Mouse (Mus musculus) hindbrain, postnatal 0 days (tissue): ENCODE measurements around the gene Pabpn1. TPM values are rescaled to one million over a fixed set of nuclear protein-coding genes. Genes with fewer than 3 reads are reported as not detected.

Source experiments
- ATAC-seq: fragments of 200-750 bp; cut with Nextera tagmentation; 2 replicates; pipeline ENCODE4 v1.8.0; 2017; ENCODE audit warnings: mild to moderate bottlenecking, moderate TSS enrichment, moderate library complexity
- DNase-seq: peaks from one replicate; pipeline ENCODE4 v3.0.0-alpha.2; 2015; ENCODE audit warnings: low spot score
- H3K27ac ChIP-seq: fragments of 300-500 bp; sonication (generic); 2 replicates; pipeline ENCODE4 v1.5.1; 2014; ENCODE audit warnings: mild to moderate bottlenecking
- H3K27me3 ChIP-seq: fragments of 300-500 bp; sonication (generic); 2 replicates; pipeline ENCODE4 v1.6.1; 2014; ENCODE audit warnings: low read length, mixed read lengths; ENCODE audit not compliant: insufficient read depth
- H3K36me3 ChIP-seq: fragments of 300-500 bp; sonication (generic); 2 replicates; pipeline ENCODE4 v1.6.1; 2014; ENCODE audit warnings: low read length, mixed read lengths; ENCODE audit not compliant: insufficient read depth
- H3K4me1 ChIP-seq: fragments of 300-500 bp; sonication (generic); 2 replicates; pipeline ENCODE4 v1.6.1; 2014; ENCODE audit warnings: antibody characterized with exemption, low read length, mixed read lengths; ENCODE audit not compliant: insufficient read depth
- H3K4me2 ChIP-seq: fragments of 300-500 bp; sonication (generic); 2 replicates; pipeline ENCODE4 v1.6.1; 2014; ENCODE audit warnings: low read depth, mild to moderate bottlenecking, low read length, moderate library complexity, mixed read lengths
- H3K4me3 ChIP-seq: fragments of 300-500 bp; sonication (generic); 2 replicates; pipeline ENCODE4 v1.5.1; 2014; ENCODE audit warnings: low read length
- H3K9ac ChIP-seq: fragments of 300-500 bp; sonication (generic); replicated peaks from 2 replicates; pipeline ENCODE4 v1.6.1; 2014; ENCODE audit warnings: mild to moderate bottlenecking, low read length, moderate library complexity, mixed read lengths
- H3K9me3 ChIP-seq: fragments of 300-500 bp; sonication (generic); 2 replicates; pipeline ENCODE4 v1.6.1; 2016; ENCODE audit warnings: low read length, mixed read lengths
- CTCF ChIP-seq: IDR thresholded peaks from 2 replicates; pipeline ENCODE4 v1.5.1; 2016; ENCODE audit warnings: antibody characterized with exemption, control low read depth, low read depth
- WGBS: fragments of 180-500 bp; shearing (Covaris S2); extraction: QIAGEN DNeasy Blood & Tissue Kit; methylation state at CpG from one replicate; pipeline ENCODE4 v1.1.7; 2014; 5-methylcytosine and 5-hydroxymethylcytosine counted together
- polyA plus RNA-seq: library from polyadenylated mRNA; unstranded; fragments of >200 nt; fragmentation: Nextera tagmentation; extraction: Ambion mirVana; gene quantifications from 2 replicates; pipeline ENCODE4 v1.2.1, GENCODE M21; 2015
- total RNA-seq: library from RNA; depleted of rRNA; stranded (reverse); fragments of >200 nt; gene quantifications from 2 replicates; pipeline ENCODE4 v1.2.3, GENCODE M21; 2014

The Pabpn1 gene
- total and polyA plus RNA-seq, 2 experiments from 2014 or later = 109 to 145 TPM

GRCm38 (mm10) chr14:54875844-54876538 is 16.3 kb upstream of the Pabpn1 start:
- Histone ChIP-seq H3K4me2 (peak overlapping the region; percentile 94), H3K4me1 (no peaks in the 10 kb centered on the region; the same call in 1 of the 2 replicates), H3K4me3 (peak overlapping the region; percentile 77), H3K9me3 (no peaks in the 10 kb centered on the region), H3K27me3 (no peaks in the 10 kb centered on the region), H3K36me3 (no peaks in the 10 kb centered on the region), H3K9ac (peak overlapping the region; percentile 89), H3K27ac (peak overlapping the region; percentile 98)
- TF ChIP-seq CTCF = peak; percentile 8; the same call in 1 of the 2 replicates
- ATAC-seq (peak; percentile 64), DNase-seq (peak; percentile 71)
- 2% methylated on average over 36 of the region's 36 CpGs for WGBS

- peak; percentile 97 for DNase-seq
- Histone ChIP-seq H3K4me1 (no peaks in the 10 kb centered on the region; the same call in 1 of the 2 replicates), H3K9ac (peak overlapping the region; percentile 89), H3K27ac (peak overlapping the region; percentile 98), H3K36me3 (no peaks in the 10 kb centered on the region), H3K4me3 (peak overlapping the region; percentile 77), H3K4me2 (peak overlapping the region; percentile 94), H3K27me3 (no peaks in the 10 kb centered on the region), H3K9me3 (no peaks in the 10 kb centered on the region)
- ATAC-seq = peak; percentile 90
- 2% methylated on average over 43 of the region's 72 CpGs for WGBS
- no peak for TF ChIP-seq CTCF
Observed at GRCm38 (mm10) chr14:54876539-54877047, 15.7 kb upstream of the Pabpn1 start.

GRCm38 (mm10) chr14:54877048-54877715 is 15.1 kb upstream of the Pabpn1 start, which contains the start of gene Ppp1r3e:
Gene Ppp1r3e (minus strand): TSS chr14:54877550.
- WGBS = under 1% methylated on average over 58 of the region's 61 CpGs
- peak; percentile 80 for DNase-seq
- peak; percentile 42; the same call in 1 of the 2 replicates for TF ChIP-seq CTCF
- Histone ChIP-seq H3K9me3 (no peaks in the 10 kb centered on the region), H3K9ac (peak within 1 kb of the TSS; percentile 89), H3K27me3 (no peaks in the 10 kb centered on the region), H3K4me2 (peak within 1 kb of the TSS; percentile 94), H3K27ac (peak within 1 kb of the TSS; percentile 98), H3K36me3 (no peaks in the 10 kb centered on the region), H3K4me1 (no peaks in the 10 kb centered on the region; the same call in 1 of the 2 replicates), H3K4me3 (peak within 1 kb of the TSS; percentile 77)
- ATAC-seq = peak; percentile 86

- no peak for TF ChIP-seq CTCF
Observed at GRCm38 (mm10) chr14:54883154-54884021, 8.9 kb upstream of the Pabpn1 start, which contains the start of the genes Bcl2l2 and Gm20521. Gene Bcl2l2 (plus strand): TSS chr14:54883377. Gene Gm20521 (plus strand): TSS chr14:54883441.

GRCm38 (mm10) chr14:54884022-54884712 is 8.1 kb upstream of the Pabpn1 start:
- peaks cover 7% of the 10 kb centered on the region for H3K4me1 ChIP-seq
- peak overlapping the region; percentile 93 for H3K27ac ChIP-seq
- peak overlapping the region; percentile 86 for H3K9ac ChIP-seq
- no peaks in the 10 kb centered on the region for H3K27me3 ChIP-seq
- WGBS = 28% methylated on average over 21 of the region's 21 CpGs
- H3K4me2 ChIP-seq = peak overlapping the region; percentile 60
- H3K4me3 ChIP-seq = peak overlapping the region; percentile 52
- ATAC-seq (peak; percentile 5; the same call in 1 of the 2 replicates), DNase-seq (no peak)
- H3K36me3 ChIP-seq = 0 out of 2 replicates have a peak, but pooled peaks cover 4% of the 10 kb centered on the region
- no peaks in the 10 kb centered on the region for H3K9me3 ChIP-seq
- no peak for TF ChIP-seq CTCF

More at GRCm38 (mm10) chr14:54883154-54884021, 8.9 kb upstream of the Pabpn1 start, which contains the start of the genes Bcl2l2 and Gm20521:
- H3K4me2 ChIP-seq = peak within 1 kb of the TSS; percentile 60
- peak within 1 kb of the TSS; percentile 52 for H3K4me3 ChIP-seq
- ATAC-seq (peak; percentile 93), DNase-seq (peak; percentile 92)
- WGBS = under 1% methylated on average over 26 of the region's 27 CpGs
- H3K27me3 ChIP-seq = no peaks in the 10 kb centered on the region
- H3K4me1 ChIP-seq = peaks cover 7% of the 10 kb centered on the region
- H3K9me3 ChIP-seq = no peaks in the 10 kb centered on the region
- H3K36me3 ChIP-seq = 0 out of 2 replicates have a peak, but pooled peaks cover 4% of the 10 kb centered on the region
- peak within 1 kb of the TSS; percentile 93 for H3K27ac ChIP-seq
- H3K9ac ChIP-seq = peak within 1 kb of the TSS; percentile 86
